Mouse (Mus musculus) left cerebral cortex, adult 18-20 months (tissue): ENCODE measurements at regions not wholly inside any gene's neighbourhood (a gene's known extent, or its start where the extent isn't known, plus 50 kb on each side); places are given as distances from the start of the nearest gene placed in this dataset.

Experiments
- DNase-seq, 2 experiments: peaks; one replicate each; pipeline ENCODE4 v3.0.0; 2021 to 2022; ENCODE audit warnings: low spot score in 2 of 2, mixed read lengths in 1 of 2

GRCm38 (mm10) chr10:92242714-92243440 is 479.3 kb downstream of the Nedd1 start:
- DNase-seq: no peak

GRCm38 (mm10) chr10:92237881-92238280 is 484.3 kb downstream of the Nedd1 start:
- no peak for DNase-seq

- DNase-seq: no peak
These were observed 490.1 kb downstream of the Nedd1 start for GRCm38 (mm10) chr10:92232081-92232480.

DNA sequence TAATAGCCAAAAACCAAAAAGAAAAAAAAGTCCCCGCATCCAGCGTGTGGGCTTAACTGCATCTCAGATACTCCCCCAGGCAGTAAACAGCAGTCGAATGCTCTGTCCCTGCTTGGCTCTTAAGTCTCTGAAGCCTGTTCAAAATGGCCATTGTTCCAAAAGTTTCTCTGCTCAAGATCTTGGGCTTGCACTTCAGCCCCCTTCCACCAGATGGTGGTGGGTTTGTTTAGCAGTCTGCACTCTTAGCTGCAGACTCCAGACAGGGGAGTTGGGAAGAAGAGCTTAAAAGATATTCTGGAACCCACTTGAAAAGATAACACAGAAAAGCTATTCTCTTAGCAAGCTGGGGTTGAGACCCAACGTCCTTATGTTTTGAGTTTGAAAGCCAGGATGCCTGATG is 496.4 kb downstream of the Nedd1 start:
- no peak for DNase-seq

- DNase-seq: no peak
These were observed 497.1 kb downstream of the Nedd1 start for GRCm38 (mm10) chr10:92225071-92225470.

GRCm38 (mm10) chr10:92219310-92219709 is 502.9 kb downstream of the Nedd1 start:
- no peak for DNase-seq

- no peak for DNase-seq
These were observed 551.4 kb downstream of the Nedd1 start for GRCm38 (mm10) chr10:92170856-92171255.

DNA sequence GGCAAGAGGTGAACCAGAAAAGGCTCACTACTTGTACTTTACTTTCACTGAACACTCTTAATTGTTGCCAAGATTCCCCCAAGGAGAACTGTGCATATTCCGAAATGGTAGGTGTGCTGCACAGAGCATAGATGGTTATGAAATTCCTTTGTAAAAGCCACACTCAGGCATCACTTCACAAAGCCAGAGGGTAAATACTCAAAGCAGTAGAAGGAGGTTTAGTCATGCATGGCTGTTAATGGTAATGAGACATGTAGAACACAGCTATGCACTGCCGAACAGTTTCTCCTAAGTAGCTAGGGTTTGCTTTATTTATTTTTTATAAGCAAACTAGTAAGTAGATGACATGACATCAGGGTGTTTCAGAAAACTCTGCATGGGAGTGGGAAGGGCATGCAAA is 556.2 kb downstream of the Nedd1 start:
- DNase-seq: no peak

DNA sequence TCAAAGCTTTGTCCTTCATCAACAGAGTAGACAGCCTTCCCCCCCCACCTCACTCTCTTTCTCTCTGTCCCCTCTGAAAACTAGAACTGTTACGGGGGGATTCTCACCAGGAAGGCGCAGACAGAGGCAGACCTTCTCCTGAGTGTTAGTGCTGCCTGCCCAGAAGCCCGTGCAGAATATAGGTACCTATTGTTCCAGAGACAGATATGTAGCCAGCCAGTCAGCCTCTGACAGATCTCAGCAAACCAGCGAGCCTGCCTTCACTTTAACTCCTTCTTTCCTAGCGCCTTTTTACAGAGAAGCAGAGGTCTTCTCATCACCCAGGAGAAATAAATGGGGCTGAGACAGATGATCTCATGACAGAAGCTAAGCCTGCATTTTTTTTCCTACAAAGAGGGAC is 557.2 kb downstream of the Nedd1 start:
- no peak for DNase-seq

DNA sequence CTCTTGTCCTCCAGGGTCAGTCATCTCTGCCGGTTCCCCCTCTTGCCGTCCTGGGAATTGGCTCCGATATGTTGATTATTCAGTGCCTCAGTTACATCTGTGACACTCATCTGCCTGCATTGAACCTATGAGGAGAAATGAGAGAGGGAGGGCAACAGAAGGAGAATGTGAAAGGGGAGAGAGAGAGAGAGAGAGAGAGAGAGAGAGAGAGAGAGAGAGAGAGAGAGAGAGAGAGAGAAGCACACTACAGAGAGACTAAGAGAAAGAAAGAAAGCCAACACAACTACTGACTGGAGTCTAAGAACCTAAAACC is 557.6 kb downstream of the Nedd1 start:
- DNase-seq: no peak

DNA sequence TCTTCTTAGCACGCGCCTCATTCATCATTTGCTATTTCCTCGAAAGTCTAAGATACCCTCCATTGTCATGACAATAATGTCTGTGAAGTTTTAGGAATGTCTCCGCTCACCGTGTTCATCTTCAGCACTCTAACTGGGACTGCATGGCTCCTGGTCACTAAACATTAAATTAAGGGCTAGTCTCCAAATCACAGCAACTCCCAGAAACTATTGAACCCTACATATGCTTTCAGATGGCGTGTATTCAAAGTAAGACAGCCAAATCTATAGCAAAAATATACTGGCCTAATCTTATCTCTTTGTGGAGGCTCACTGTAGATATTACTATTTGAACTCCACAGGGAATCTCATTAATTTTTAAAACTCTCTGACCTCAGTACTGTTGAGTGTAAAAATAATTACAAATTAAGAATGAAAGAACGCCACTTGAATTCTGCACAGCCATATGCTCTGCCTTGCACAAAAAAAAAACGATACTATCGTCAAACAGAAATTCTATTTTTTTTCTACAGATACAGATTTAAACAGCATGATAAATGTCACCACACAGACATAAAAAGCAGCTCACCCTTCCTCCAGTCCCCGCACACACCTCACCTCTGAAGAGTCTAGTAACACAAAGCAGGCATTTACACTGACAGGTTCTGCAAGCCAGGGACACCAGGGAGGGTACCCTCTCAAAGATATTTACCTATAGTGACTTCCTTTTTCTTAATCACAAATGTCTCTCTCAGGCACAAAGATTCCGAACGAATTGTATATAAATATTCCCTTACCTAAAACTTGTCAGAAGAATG is 558.2 kb downstream of the Nedd1 start:
- DNase-seq: no peak

GRCm38 (mm10) chr10:92163071-92163504 is 559.1 kb downstream of the Nedd1 start:
- no peak for DNase-seq

DNA sequence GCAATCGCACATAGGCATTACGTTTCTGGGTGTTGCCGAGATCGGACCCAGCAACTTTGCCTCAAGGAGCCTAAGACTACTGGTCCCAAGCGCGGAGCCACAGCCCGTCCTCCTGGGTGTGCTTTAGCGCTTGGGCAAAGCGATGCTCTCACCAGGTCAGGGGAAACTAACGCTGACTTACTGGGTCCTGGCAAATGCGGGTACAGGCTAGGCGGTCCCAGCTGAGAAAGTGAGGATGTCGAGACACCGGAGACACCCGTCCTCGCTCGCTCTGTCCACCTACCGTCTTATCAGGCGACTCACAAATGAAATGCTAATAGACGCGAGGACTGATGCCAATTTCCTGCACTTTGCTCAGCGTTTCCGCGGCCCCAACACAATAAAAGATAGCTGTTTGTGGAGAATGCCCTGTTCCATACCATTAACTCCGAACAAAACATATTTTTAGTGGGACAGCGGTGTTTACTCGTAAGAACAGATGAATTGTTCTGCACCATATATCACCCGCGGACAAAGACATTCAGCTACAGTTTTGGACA is 559.7 kb downstream of the Nedd1 start:
- peak; percentile 8 to 35 for DNase-seq

DNA sequence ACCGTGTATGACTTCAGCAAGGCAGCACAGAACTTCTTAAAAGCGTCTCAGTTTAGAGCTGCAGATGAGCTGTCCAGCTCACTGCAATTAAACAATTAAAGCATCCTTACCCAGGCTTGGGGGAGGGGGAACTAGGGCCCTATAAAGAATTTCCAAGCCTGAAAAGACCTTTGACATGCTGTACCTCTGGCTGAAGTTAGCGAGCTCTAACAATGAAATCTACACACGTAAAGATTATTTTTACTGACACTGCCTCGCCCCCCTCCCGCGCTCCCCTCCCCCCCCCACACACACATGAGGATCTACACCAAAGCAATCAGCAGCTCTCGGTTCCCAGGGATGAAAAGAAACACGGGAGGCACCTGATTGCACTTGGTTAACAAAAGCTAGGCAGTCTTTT is 560.7 kb downstream of the Nedd1 start:
- DNase-seq: no peak

DNA sequence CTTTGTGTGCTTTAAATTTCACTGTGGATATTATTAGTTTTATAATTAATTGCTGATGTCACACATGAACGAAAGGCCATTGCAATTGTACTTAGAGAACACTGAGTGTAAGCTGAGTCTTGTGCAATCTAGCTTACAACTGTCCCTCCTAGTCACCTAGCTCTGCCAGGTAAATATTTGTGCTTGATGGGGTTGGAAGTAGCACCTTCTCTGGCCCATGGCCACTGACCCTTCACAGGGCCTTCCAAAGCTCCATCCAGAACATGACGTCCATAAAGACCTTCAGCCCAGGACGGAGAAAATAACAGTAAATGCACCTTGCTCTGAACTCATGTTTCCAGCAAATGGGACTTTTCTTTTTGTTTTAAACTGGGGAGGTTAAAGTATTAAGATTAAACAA is 576.0 kb downstream of the Nedd1 start:
- no peak for DNase-seq

DNA sequence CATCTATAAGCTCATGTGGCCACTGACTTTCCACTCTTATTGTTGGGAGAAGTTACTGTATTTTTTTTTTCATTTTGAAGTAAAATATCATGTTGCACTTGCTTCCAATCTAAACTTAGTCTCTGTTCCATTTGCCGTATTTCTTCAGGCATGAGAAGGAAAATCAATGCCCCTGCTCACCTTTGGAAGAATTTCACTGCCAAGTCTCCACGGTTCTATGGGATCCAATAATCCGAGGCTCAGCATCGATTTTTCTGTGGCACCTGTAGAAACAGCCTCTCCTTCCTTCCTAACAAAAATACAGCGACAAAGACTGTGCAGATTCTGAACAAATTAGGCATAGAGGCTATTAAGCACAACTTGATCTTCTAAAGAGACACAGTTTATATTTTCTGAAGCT is 586.7 kb downstream of the Nedd1 start:
- no peak for DNase-seq

GRCm38 (mm10) chr10:92112790-92113189 is 609.4 kb downstream of the Nedd1 start:
- no peak for DNase-seq

DNA sequence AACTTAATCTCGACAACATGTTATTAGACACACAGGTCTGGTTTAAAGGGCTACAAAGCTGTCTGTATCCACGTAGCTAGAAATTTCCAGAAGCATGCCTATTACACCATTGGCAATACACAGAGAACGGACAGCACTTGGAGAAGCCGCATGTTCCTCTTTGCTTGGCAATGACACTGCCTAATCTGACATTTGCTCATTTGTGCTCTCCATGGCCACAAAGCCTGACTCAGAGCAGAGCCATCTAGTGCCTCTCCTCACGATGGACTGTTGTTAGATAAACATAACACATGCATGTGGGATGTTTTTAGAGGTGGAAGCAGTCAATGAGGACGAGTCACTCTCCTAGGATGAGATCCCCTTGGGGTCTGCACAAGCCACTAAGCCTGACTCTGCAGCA is 615.9 kb downstream of the Nedd1 start:
- no peak for DNase-seq

DNA sequence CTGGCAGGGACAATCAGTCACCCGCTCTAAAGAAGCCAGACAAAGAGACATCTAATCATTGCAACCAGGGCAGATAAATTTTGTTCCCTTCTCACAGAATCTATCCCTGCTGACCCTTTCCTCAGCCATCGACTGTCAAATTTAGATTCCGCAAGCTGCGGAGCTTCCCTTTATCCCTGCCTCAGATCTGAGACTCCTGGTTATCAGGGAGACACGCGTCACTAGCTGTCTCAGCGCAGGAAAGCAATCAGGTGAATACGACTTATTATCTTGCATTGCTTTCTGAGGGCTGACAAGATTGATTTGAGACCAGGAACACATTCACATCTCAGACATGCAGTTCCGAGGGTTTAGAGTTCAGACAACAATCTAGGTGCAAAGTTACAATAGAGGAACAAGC is 618.3 kb downstream of the Nedd1 start:
- no peak for DNase-seq

DNA sequence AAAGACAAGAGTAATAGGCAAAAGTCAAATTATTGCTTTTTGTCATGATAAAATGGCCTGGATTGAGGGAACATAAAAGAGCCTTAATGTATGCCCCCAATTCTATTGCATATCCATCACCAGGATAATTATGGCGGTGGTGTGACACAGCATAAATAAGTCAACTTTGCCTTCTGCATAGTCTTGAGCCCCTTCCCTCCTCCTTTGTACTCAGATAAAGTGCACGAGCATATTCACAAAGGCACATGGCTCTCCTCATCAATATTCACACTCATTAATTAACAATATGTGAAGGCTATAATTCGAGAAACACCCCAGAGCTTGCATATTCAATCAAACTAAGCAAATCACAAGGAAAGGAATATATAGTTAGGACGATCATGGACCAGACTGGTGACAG is 619.5 kb downstream of the Nedd1 start:
- DNase-seq: no peak

DNA sequence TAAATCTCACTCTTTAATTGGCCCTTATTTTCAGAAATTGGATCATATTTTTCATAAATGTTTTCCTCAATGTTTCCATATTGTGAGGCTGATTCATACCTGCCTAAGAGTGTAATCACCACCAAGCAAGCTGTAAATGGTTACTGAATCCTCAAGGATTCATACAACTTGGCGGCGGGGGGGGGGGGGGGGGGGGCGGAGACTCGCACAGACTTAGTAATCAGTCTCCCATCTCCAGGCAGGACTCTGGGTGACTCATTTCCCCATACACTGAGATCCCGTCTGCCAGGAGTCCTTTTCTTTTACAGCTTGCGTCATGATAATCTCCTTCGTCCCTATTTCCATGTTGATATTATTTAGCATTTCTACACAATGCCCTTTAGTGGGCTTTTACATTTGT is 624.7 kb downstream of the Nedd1 start:
- no peak for DNase-seq

GRCm38 (mm10) chr10:92097081-92097480 is 625.1 kb downstream of the Nedd1 start:
- no peak for DNase-seq
